ENCODE assay signal across 20 mouse cellular contexts in the genomic region with DNA sequence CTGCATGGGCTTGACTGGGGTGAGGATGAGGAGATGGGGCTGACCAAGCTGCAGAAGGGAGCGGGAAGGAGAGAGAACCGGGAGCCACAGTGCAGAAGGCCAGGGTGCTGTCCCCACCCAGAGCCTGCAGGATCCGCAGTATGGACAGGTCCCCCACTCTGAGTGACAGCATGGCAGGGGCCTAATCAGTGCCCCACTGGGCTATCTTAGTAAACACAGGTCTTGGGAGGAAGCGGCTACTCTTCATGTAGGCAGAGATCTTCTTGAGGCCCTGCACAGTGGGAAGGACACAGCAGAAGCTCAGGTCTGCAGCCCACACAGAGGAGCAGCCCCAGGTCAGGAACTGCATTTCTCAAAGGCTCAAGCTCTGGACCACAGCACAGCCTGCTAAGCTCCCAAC. TPM values are rescaled to one million over a fixed set of nuclear protein-coding genes. Genes with fewer than 3 reads are reported as not detected.
DNase-seq lines count a peak whose midpoint lies in the region; ATAC-seq lines count a peak whose summit lies in the region.
"Had no signal": no experiment of that assay in that cellular context is flagged by ENCODE, and none has a peak within 500 bp of the region (broad histone marks: within the 10 kb centered on the region; RNA-seq: fewer than 3 reads in every experiment).

No protein-coding gene starts in this region.

- no peak overlapping the region for H3K4me3 ChIP-seq in heart, embryonic 12.5 days
- no peak overlapping the region for H3K4me3 ChIP-seq in liver, embryonic 15.5 days (replicated peaks)
- H3K4me3 ChIP-seq in stomach, embryonic 16.5 days (replicated peaks; ENCODE audit: low read length), result no peak overlapping the region
- H3K4me3 ChIP-seq: limb, embryonic 15.5 days had no signal

- no peak overlapping the region for H3K4me2 ChIP-seq in heart, embryonic 12.5 days
- no peak overlapping the region; the same call in 1 of the 2 replicates for H3K4me2 ChIP-seq in liver, embryonic 15.5 days
- H3K4me2 ChIP-seq in stomach, embryonic 16.5 days (ENCODE audit: low read depth, low read length), result no peak overlapping the region
- H3K4me2 ChIP-seq: hindbrain, embryonic 14.5 days; limb, embryonic 15.5 days had no signal

- H3K9me3 ChIP-seq in heart, embryonic 12.5 days (replicated peaks), result no peaks in the 10 kb centered on the region
- no peaks in the 10 kb centered on the region for H3K9me3 ChIP-seq in liver, embryonic 15.5 days (replicated peaks)
- no peaks in the 10 kb centered on the region for H3K9me3 ChIP-seq in stomach, embryonic 16.5 days (replicated peaks; ENCODE audit: control insufficient read depth, low read length)
- H3K9me3 ChIP-seq: limb, embryonic 15.5 days had no signal

- no peaks in the 10 kb centered on the region for H3K36me3 ChIP-seq in heart, embryonic 12.5 days
- H3K36me3 ChIP-seq in liver, embryonic 15.5 days (replicated peaks), result no peaks in the 10 kb centered on the region
- no peaks in the 10 kb centered on the region for H3K36me3 ChIP-seq in stomach, embryonic 16.5 days (ENCODE audit: control insufficient read depth, insufficient read depth, low read length)
- H3K36me3 ChIP-seq: limb, embryonic 15.5 days had no signal

- H3K4me1 ChIP-seq in heart, embryonic 12.5 days (replicated peaks), result peaks cover 13% of the 10 kb centered on the region; the same call in 1 of the 2 replicates
- H3K4me1 ChIP-seq in liver, embryonic 15.5 days (replicated peaks), result peaks cover 20% of the 10 kb centered on the region
- no peaks in the 10 kb centered on the region; the same call in 1 of the 2 replicates for H3K4me1 ChIP-seq in stomach, embryonic 16.5 days (ENCODE audit: control insufficient read depth, insufficient read depth, low read length)

- H3K9ac ChIP-seq in heart, embryonic 12.5 days, result no peak overlapping the region
- H3K9ac ChIP-seq in liver, embryonic 15.5 days, result no peak overlapping the region
- H3K9ac ChIP-seq in stomach, embryonic 16.5 days (ENCODE audit: low read length), result no peak overlapping the region
- H3K9ac ChIP-seq: hindbrain, embryonic 14.5 days; limb, embryonic 15.5 days had no signal

- H3K27ac ChIP-seq in heart, embryonic 12.5 days (ENCODE audit: poor library complexity, severe bottlenecking), result no peak overlapping the region
- H3K27ac ChIP-seq in liver, embryonic 15.5 days (replicated peaks), result no peak overlapping the region
- H3K27ac ChIP-seq in stomach, embryonic 16.5 days (ENCODE audit: low read length), result peak overlapping the region; percentile 85
- H3K27ac ChIP-seq: hindbrain, embryonic 14.5 days; limb, embryonic 15.5 days had no signal

- no peak for DNase-seq in heart, adult 9 months (ENCODE audit: low spot score in 2 of 2)
- DNase-seq in MEL-GATA-1-ER (ENCODE audit: extremely low read depth, low read depth), result peak; percentile 39
- DNase-seq in retina, embryonic 14.5 days (ENCODE audit: low spot score), result no peak
- no peak for DNase-seq in cerebellum, adult 11-12 months
- DNase-seq: adrenal gland, postnatal 25 days; B cell, adult 2 months; cerebellum, adult 9-10 months; gastrocnemius, postnatal 25 days; kidney, adult 18-20 months; kidney, postnatal 14 days; right cerebral cortex, postnatal 14 days; thymus, postnatal 14 days had no signal

- ATAC-seq in heart, embryonic 12.5 days (ENCODE audit: insufficient number of reproducible peaks, low FRiP score), result 0 out of 2 replicates have a peak, but pooled peaks have one; percentile 26
- peak; percentile 42; the same call in 1 of the 2 replicates for ATAC-seq in liver, embryonic 15.5 days (ENCODE audit: insufficient read depth)
- no peak for ATAC-seq in stomach, embryonic 16.5 days (ENCODE audit: insufficient read depth, low FRiP score)
- ATAC-seq: lung, postnatal 0 days; midbrain, embryonic 16.5 days had no signal

- 62% methylated on average over 4 of the region's 4 CpGs for WGBS in heart, embryonic 12.5 days
- WGBS in liver, embryonic 15.5 days (ENCODE audit: insufficient replicate concordance), result 25% methylated on average over 4 of the region's 4 CpGs
- WGBS in stomach, embryonic 16.5 days, result 77% methylated on average over 4 of the region's 4 CpGs

- H3K27me3 ChIP-seq in heart, embryonic 12.5 days (replicated peaks), result peaks cover 2% of the 10 kb centered on the region; the same call in 1 of the 2 replicates
- H3K27me3 ChIP-seq in liver, embryonic 15.5 days, result no peaks in the 10 kb centered on the region
- no peaks in the 10 kb centered on the region for H3K27me3 ChIP-seq in stomach, embryonic 16.5 days (ENCODE audit: control insufficient read depth, insufficient read depth, low read length)
- H3K27me3 ChIP-seq: limb, embryonic 15.5 days had no signal

RNA-seq across cellular contexts. Expression of a gene that starts 5.1 kb away (rescaled TPM):
- polyA plus RNA-seq in heart, embryonic 12.5 days (2016; fragmentation: Nextera tagmentation; extraction: Ambion mirVana), result not detected in 2 replicates
- 14.9 and 15.4 TPM in 2 replicates for polyA plus RNA-seq in liver, embryonic 15.5 days (2015; fragmentation: Nextera tagmentation; extraction: Ambion mirVana)
- 63.5 and 80.8 TPM in 2 replicates for polyA plus RNA-seq in stomach, embryonic 16.5 days (2015; fragmentation: Nextera tagmentation; extraction: Ambion mirVana)
- polyA plus RNA-seq: heart, postnatal 0 days; hindbrain, embryonic 14.5 days; limb, embryonic 15.5 days; midbrain, embryonic 16.5 days had no signal

RNA-seq across cellular contexts. Expression of a gene that starts 20.5 kb away (rescaled TPM):
- polyA plus RNA-seq in heart, embryonic 12.5 days (2016; fragmentation: Nextera tagmentation; extraction: Ambion mirVana), result 9.8 TPM in 2 replicates
- 17.2 TPM in 2 replicates for polyA plus RNA-seq in liver, embryonic 15.5 days (2015; fragmentation: Nextera tagmentation; extraction: Ambion mirVana)
- 10.4 and 11.2 TPM in 2 replicates for polyA plus RNA-seq in stomach, embryonic 16.5 days (2015; fragmentation: Nextera tagmentation; extraction: Ambion mirVana)

RNA-seq across cellular contexts. Expression of a gene that starts 22.2 kb away (rescaled TPM):
- 39.4 and 39.9 TPM in 2 replicates for polyA plus RNA-seq in heart, embryonic 12.5 days (2016; fragmentation: Nextera tagmentation; extraction: Ambion mirVana)
- 6.3 and 7.1 TPM in 2 replicates for polyA plus RNA-seq in liver, embryonic 15.5 days (2015; fragmentation: Nextera tagmentation; extraction: Ambion mirVana)
- 196 and 225 TPM in 2 replicates for polyA plus RNA-seq in stomach, embryonic 16.5 days (2015; fragmentation: Nextera tagmentation; extraction: Ambion mirVana)

RNA-seq across cellular contexts. Expression of a gene that starts 32.4 kb away (rescaled TPM):
- polyA plus RNA-seq in heart, embryonic 12.5 days (2016; fragmentation: Nextera tagmentation; extraction: Ambion mirVana), result 15.1 and 16.5 TPM in 2 replicates
- 28.8 and 38.6 TPM in 2 replicates for polyA plus RNA-seq in liver, embryonic 15.5 days (2015; fragmentation: Nextera tagmentation; extraction: Ambion mirVana)
- 24.7 and 24.8 TPM in 2 replicates for polyA plus RNA-seq in stomach, embryonic 16.5 days (2015; fragmentation: Nextera tagmentation; extraction: Ambion mirVana)

RNA-seq across cellular contexts. Expression of a gene that starts 53.7 kb away (rescaled TPM):
- polyA plus RNA-seq in heart, embryonic 12.5 days (2016; fragmentation: Nextera tagmentation; extraction: Ambion mirVana), result 28.2 and 35.6 TPM in 2 replicates
- 415 and 453 TPM in 2 replicates for polyA plus RNA-seq in liver, embryonic 15.5 days (2015; fragmentation: Nextera tagmentation; extraction: Ambion mirVana)
- polyA plus RNA-seq in stomach, embryonic 16.5 days (2015; fragmentation: Nextera tagmentation; extraction: Ambion mirVana), result 513 and 679 TPM in 2 replicates

Comparison
In these comparisons a context has a peak if more than half of its experiments do, and no peak if none do; other contexts are left out.
1. RNA of a gene that starts 5.1 kb away (polyA plus RNA-seq): 63.5 to 80.8 TPM in stomach, embryonic 16.5 days and 14.9 to 15.4 TPM in liver, embryonic 15.5 days; not detected in heart, embryonic 12.5 days; every median in the first group is over 10 times any median in the second.